Mouse (Mus musculus) hindbrain, postnatal 0 days (tissue): Measurements from ENCODE around the gene Rdh19. TPM values are rescaled to one million over a fixed set of nuclear protein-coding genes. Genes with fewer than 3 reads are reported as not detected.
"Not testable (repeated sequence)": the region's sequence is repeated elsewhere in the genome, so short reads cannot be mapped to it uniquely, and the experiment has no call there.

ENCODE experiments used
- ATAC-seq: fragments of 200-750 bp; cut with Nextera tagmentation; 2 replicates; pipeline ENCODE4 v1.8.0; 2017; ENCODE audit warnings: mild to moderate bottlenecking, moderate TSS enrichment, moderate library complexity
- DNase-seq: peaks from one replicate; pipeline ENCODE4 v3.0.0-alpha.2; 2015; ENCODE audit warnings: low spot score
- H3K27ac ChIP-seq: fragments of 300-500 bp; sonication (generic); 2 replicates; pipeline ENCODE4 v1.5.1; 2014; ENCODE audit warnings: mild to moderate bottlenecking
- H3K27me3 ChIP-seq: fragments of 300-500 bp; sonication (generic); 2 replicates; pipeline ENCODE4 v1.6.1; 2014; ENCODE audit warnings: low read length, mixed read lengths; ENCODE audit not compliant: insufficient read depth
- H3K36me3 ChIP-seq: fragments of 300-500 bp; sonication (generic); 2 replicates; pipeline ENCODE4 v1.6.1; 2014; ENCODE audit warnings: low read length, mixed read lengths; ENCODE audit not compliant: insufficient read depth
- H3K4me1 ChIP-seq: fragments of 300-500 bp; sonication (generic); 2 replicates; pipeline ENCODE4 v1.6.1; 2014; ENCODE audit warnings: antibody characterized with exemption, low read length, mixed read lengths; ENCODE audit not compliant: insufficient read depth
- H3K4me2 ChIP-seq: fragments of 300-500 bp; sonication (generic); 2 replicates; pipeline ENCODE4 v1.6.1; 2014; ENCODE audit warnings: low read depth, mild to moderate bottlenecking, low read length, moderate library complexity, mixed read lengths
- H3K4me3 ChIP-seq: fragments of 300-500 bp; sonication (generic); 2 replicates; pipeline ENCODE4 v1.5.1; 2014; ENCODE audit warnings: low read length
- H3K9ac ChIP-seq: fragments of 300-500 bp; sonication (generic); replicated peaks from 2 replicates; pipeline ENCODE4 v1.6.1; 2014; ENCODE audit warnings: mild to moderate bottlenecking, low read length, moderate library complexity, mixed read lengths
- H3K9me3 ChIP-seq: fragments of 300-500 bp; sonication (generic); 2 replicates; pipeline ENCODE4 v1.6.1; 2016; ENCODE audit warnings: low read length, mixed read lengths
- CTCF ChIP-seq: IDR thresholded peaks from 2 replicates; pipeline ENCODE4 v1.5.1; 2016; ENCODE audit warnings: antibody characterized with exemption, control low read depth, low read depth
- WGBS: fragments of 180-500 bp; shearing (Covaris S2); extraction: QIAGEN DNeasy Blood & Tissue Kit; methylation state at CpG from one replicate; pipeline ENCODE4 v1.1.7; 2014; 5-methylcytosine and 5-hydroxymethylcytosine counted together
- polyA plus RNA-seq: library from polyadenylated mRNA; unstranded; fragments of >200 nt; fragmentation: Nextera tagmentation; extraction: Ambion mirVana; gene quantifications from 2 replicates; pipeline ENCODE4 v1.2.1, GENCODE M21; 2015
- total RNA-seq: library from RNA; depleted of rRNA; stranded (reverse); fragments of >200 nt; gene quantifications from 2 replicates; pipeline ENCODE4 v1.2.3, GENCODE M21; 2014

The Rdh19 gene
- total and polyA plus RNA-seq, 2 experiments from 2014 or later, result not detected

DNA sequence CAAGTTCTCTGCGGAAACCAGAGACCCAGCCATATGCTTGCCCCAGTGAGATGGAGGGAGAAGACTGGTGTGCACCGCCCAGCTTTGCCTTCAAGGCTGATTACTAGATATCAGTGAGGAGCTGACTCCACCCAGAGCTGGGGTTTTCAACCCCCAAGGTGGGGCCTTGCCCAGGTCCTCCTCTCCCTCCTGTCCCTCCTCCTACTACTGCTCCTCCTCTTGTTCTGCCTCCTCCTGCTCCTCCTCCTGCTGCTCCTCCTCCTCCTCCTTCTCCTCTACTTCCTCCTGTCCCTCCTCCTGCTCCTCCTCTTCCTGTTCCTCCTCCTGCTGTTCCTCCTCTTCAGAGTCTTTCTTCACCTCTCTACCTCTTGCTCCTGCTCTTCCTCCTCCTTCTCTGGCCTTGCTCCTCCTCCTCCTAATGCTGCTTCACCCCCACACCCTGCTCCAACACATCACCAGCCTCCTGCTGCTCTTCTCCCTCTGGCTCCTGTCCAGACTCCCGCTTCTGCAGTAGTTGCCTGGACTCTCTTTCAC, 29.5 kb downstream of the Rdh19 start:
- H3K4me1 ChIP-seq, result no peaks in the 10 kb centered on the region
- no peaks in the 10 kb centered on the region for H3K36me3 ChIP-seq
- DNase-seq (no peak), ATAC-seq (no peak)
- H3K27me3 ChIP-seq, result no peaks in the 10 kb centered on the region
- no peak overlapping the region for H3K4me2 ChIP-seq
- no peak overlapping the region for H3K27ac ChIP-seq
- no peak for TF ChIP-seq CTCF
- no peaks in the 10 kb centered on the region for H3K9me3 ChIP-seq
- no peak overlapping the region for H3K4me3 ChIP-seq
- WGBS, result 78% methylated on average over 3 of the region's 3 CpGs
- H3K9ac ChIP-seq, result no peak overlapping the region

DNA sequence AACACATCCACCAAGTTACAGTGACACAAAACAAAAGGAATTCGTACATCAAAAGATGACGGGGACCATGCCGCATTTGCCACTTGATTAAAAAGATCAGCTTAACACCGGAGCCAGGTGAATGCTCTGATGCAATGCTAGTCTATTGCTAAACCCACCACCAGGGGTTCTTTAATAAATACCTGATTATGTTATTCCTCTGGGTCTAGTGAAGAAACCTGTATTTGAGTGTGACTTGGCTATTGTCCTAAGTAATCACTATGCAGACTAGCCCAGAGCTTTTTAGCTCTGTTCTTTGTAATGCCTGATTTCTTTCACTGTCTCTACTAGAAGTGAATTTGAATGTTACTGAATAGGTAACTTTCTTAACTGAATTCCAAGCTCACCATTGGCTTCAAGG, 31.3 kb downstream of the Rdh19 start:
- WGBS, result 83% methylated on average over 4 of the region's 4 CpGs
- no peaks in the 10 kb centered on the region for H3K4me1 ChIP-seq
- H3K36me3 ChIP-seq, result no peaks in the 10 kb centered on the region
- ATAC-seq (no peak), DNase-seq (no peak)
- H3K9ac ChIP-seq, result no peak overlapping the region
- H3K4me3 ChIP-seq, result no peak overlapping the region
- TF ChIP-seq CTCF, result 0 out of 2 replicates have a peak, but pooled peaks have one; percentile 2
- H3K9me3 ChIP-seq, result no peaks in the 10 kb centered on the region
- H3K27ac ChIP-seq, result no peak overlapping the region
- H3K27me3 ChIP-seq, result no peaks in the 10 kb centered on the region
- no peak overlapping the region for H3K4me2 ChIP-seq

GRCm38 (mm10) chr10:127886551-127886950, 36.8 kb downstream of the Rdh19 start:
- Histone ChIP-seq H3K4me2 (no peak overlapping the region), H3K4me3 (no peak overlapping the region), H3K4me1 (no peaks in the 10 kb centered on the region), H3K9me3 (no peaks in the 10 kb centered on the region), H3K27ac (no peak overlapping the region), H3K36me3 (no peaks in the 10 kb centered on the region), H3K27me3 (no peaks in the 10 kb centered on the region), H3K9ac (no peak overlapping the region)
- DNase-seq (no peak), ATAC-seq (no peak)
- no peak for TF ChIP-seq CTCF
- 78% methylated on average over 1 of the region's 1 CpGs for WGBS

DNA sequence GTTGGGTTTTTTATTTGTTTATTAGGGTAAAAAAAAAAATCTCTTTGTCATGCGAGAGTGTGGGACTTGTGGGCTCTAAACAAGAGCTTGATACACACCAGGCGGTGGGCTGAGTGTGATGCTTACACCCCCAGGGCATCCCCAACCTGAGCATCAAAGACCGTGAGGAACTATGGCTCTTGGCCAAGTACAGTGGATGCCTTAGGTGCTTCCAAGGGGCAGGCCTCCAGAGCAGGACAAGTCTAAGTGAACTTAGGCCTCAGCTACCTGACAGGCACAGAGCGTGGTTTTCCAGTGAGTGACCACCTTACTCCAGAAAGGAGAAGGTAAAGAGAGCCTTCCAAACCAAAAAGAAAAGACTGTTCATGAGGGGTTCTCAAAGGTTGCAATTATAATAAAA, 37.2 kb downstream of the Rdh19 start:
- no peak for TF ChIP-seq CTCF
- no peaks in the 10 kb centered on the region for H3K4me1 ChIP-seq

GRCm38 (mm10) chr10:127888605-127889004, 38.9 kb downstream of the Rdh19 start, which contains the start of gene Rdh7:
Gene Rdh7 (minus strand): TSS chr10:127888817.
- TF ChIP-seq CTCF, result no peak
- H3K4me3 ChIP-seq, result no peak within 1 kb of the TSS
- H3K4me1 ChIP-seq, result no peaks in the 10 kb centered on the region
- H3K9ac ChIP-seq, result no peak within 1 kb of the TSS
- no peak within 1 kb of the TSS for H3K4me2 ChIP-seq
- H3K9me3 ChIP-seq, result no peaks in the 10 kb centered on the region
- H3K27ac ChIP-seq, result no peak within 1 kb of the TSS
- ATAC-seq (no peak), DNase-seq (no peak)
- H3K36me3 ChIP-seq, result no peaks in the 10 kb centered on the region
- no peaks in the 10 kb centered on the region for H3K27me3 ChIP-seq

More for the DNA sequence above, 37.2 kb downstream of the Rdh19 start:
- DNase-seq, result no peak
- Histone ChIP-seq H3K4me3 (no peak overlapping the region), H3K9ac (no peak overlapping the region), H3K4me2 (no peak overlapping the region), H3K9me3 (no peaks in the 10 kb centered on the region), H3K27me3 (no peaks in the 10 kb centered on the region), H3K27ac (no peak overlapping the region), H3K36me3 (no peaks in the 10 kb centered on the region)
- no peak for ATAC-seq
- 83% methylated on average over 4 of the region's 4 CpGs for WGBS

DNA sequence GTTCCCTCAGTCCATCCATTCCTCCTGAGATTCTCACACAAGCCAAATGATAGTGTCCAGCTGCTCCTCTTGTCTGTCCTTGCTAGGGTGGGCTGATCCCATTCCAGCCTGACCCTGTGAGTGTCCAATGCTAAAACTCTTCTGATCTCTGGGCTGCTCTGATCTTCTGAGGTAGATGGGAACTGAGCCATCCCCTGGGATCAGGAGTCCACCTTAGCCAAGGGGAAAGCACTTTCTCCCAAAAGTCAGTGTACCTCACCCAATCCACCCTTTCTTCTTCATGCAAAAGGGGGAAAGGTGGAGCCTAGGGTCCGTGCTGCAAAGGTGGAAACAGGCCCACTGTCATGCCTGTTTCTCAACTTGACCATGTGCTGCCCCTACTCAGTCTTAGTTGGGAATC, 41.8 kb downstream of the Rdh19 start:
- Histone ChIP-seq H3K36me3 (no peaks in the 10 kb centered on the region), H3K4me1 (no peaks in the 10 kb centered on the region), H3K27me3 (no peaks in the 10 kb centered on the region), H3K4me3 (no peak overlapping the region), H3K9ac (no peak overlapping the region), H3K27ac (no peak overlapping the region), H3K9me3 (no peaks in the 10 kb centered on the region), H3K4me2 (no peak overlapping the region)
- 63% methylated on average over 1 of the region's 1 CpGs for WGBS
- TF ChIP-seq CTCF, result no peak
- DNase-seq (no peak), ATAC-seq (no peak)

GRCm38 (mm10) chr10:127893163-127894022, 43.7 kb downstream of the Rdh19 start:
- not testable (repeated sequence) for H3K9ac ChIP-seq, H3K27ac ChIP-seq, H3K27me3 ChIP-seq, ATAC-seq, H3K4me1 ChIP-seq, H3K36me3 ChIP-seq, H3K4me3 ChIP-seq, DNase-seq, H3K4me2 ChIP-seq, H3K9me3 ChIP-seq
- 70% methylated on average over 5 of the region's 5 CpGs for WGBS
